Mouse (Mus musculus): Measurements from ENCODE around the gene Ccdc103. TPM values are rescaled to one million over a fixed set of nuclear protein-coding genes. Genes with fewer than 3 reads are reported as not detected.

Gene Ccdc103
- not detected for polyA plus RNA-seq (2017; shearing (Covaris generic))

GRCm38 (mm10) chr11:102880585-102881313 is at the start of gene Ccdc103, which contains the start of gene Eftud2:
Gene Ccdc103, plus strand, starts transcription at chr11:102881204.
Gene Eftud2, minus strand, starts transcription at chr11:102880985.

GRCm38 (mm10) chr11:102835549-102835948 is 45.5 kb upstream of the Ccdc103 start, which contains the start of gene Higd1b:
Gene Higd1b, plus strand, starts transcription at chr11:102835849.

GRCm38 (mm10) chr11:102884616-102885219 is 3.7 kb downstream of the Ccdc103 start, which contains the start of gene Fam187a:
Gene Fam187a, plus strand, starts transcription at chr11:102885169.

GRCm38 (mm10) chr11:102900763-102901162 is 19.8 kb downstream of the Ccdc103 start, which contains the start of gene Gfap:
Gene Gfap, minus strand, starts transcription at chr11:102900912.

GRCm38 (mm10) chr11:102924557-102925350 is 43.8 kb downstream of the Ccdc103 start, which contains the start of gene Kif18b:
Gene Kif18b, minus strand, starts transcription at chr11:102925124.

Other genes starting within 250 kb of the Ccdc103 start
- gene Meioc, start 217.5 kb upstream of the Ccdc103 start, polyA plus RNA-seq (2017; shearing (Covaris generic)) = not detected
- 40.2 TPM for gene Ccdc43, start 183.4 kb upstream of the Ccdc103 start, polyA plus RNA-seq (2017; shearing (Covaris generic))
- not detected for gene Adam11, start 119.8 kb upstream of the Ccdc103 start, polyA plus RNA-seq (2017; shearing (Covaris generic))
- not detected for gene Gjc1, start 61.5 kb upstream of the Ccdc103 start, polyA plus RNA-seq (2017; shearing (Covaris generic))
- gene Higd1b, start 45.4 kb upstream of the Ccdc103 start, polyA plus RNA-seq (2017; shearing (Covaris generic)) = not detected
- 182 TPM for gene Eftud2, start 219 bp upstream of the Ccdc103 start, polyA plus RNA-seq (2017; shearing (Covaris generic))
- gene Fam187a, start 4.0 kb downstream of the Ccdc103 start, polyA plus RNA-seq (2017; shearing (Covaris generic)) = not detected
- not detected for gene Gfap, start 19.7 kb downstream of the Ccdc103 start, polyA plus RNA-seq (2017; shearing (Covaris generic))
- gene Kif18b, start 43.9 kb downstream of the Ccdc103 start, polyA plus RNA-seq (2017; shearing (Covaris generic)) = 2.9 TPM
- not detected for gene C1ql1, start 65.5 kb downstream of the Ccdc103 start, polyA plus RNA-seq (2017; shearing (Covaris generic))
- 81.2 TPM for gene Nmt1, start 147.0 kb downstream of the Ccdc103 start, polyA plus RNA-seq (2017; shearing (Covaris generic))
- 29.2 TPM for gene Dcakd, start 147.1 kb downstream of the Ccdc103 start, polyA plus RNA-seq (2017; shearing (Covaris generic))
- gene Plcd3, start 220.5 kb downstream of the Ccdc103 start, polyA plus RNA-seq (2017; shearing (Covaris generic)) = not detected
- gene Acbd4, start 220.5 kb downstream of the Ccdc103 start, polyA plus RNA-seq (2017; shearing (Covaris generic)) = 54.2 TPM
- 4.2 TPM for gene Hexim1, start 235.0 kb downstream of the Ccdc103 start, polyA plus RNA-seq (2017; shearing (Covaris generic))